Mouse (Mus musculus) hindbrain, embryonic 12.5 days (tissue): ENCODE measurements around the gene Dync1li1. TPM values are rescaled to one million over a fixed set of nuclear protein-coding genes. Genes with fewer than 3 reads are reported as not detected.
A peak's percentile ranks its signal among the peaks of the same experiment; 100 is the strongest.
"Not testable (repeated sequence)": the region's sequence is repeated elsewhere in the genome, so short reads cannot be mapped to it uniquely, and the experiment has no call there.

ENCODE experiments used
- ATAC-seq: fragments of 200-750 bp; cut with Nextera tagmentation; 2 replicates; pipeline ENCODE4 v1.8.0; 2017; ENCODE audit warnings: moderate TSS enrichment; ENCODE audit not compliant: low FRiP score
- H3K27ac ChIP-seq: fragments of 300-500 bp; sonication (generic); 2 replicates; pipeline ENCODE4 v1.5.1; 2016; ENCODE audit warnings: mild to moderate bottlenecking
- H3K27me3 ChIP-seq: fragments of 300-500 bp; sonication (generic); 2 replicates; pipeline ENCODE4 v1.6.1; 2016; ENCODE audit warnings: mild to moderate bottlenecking
- H3K36me3 ChIP-seq: fragments of 300-500 bp; sonication (generic); 2 replicates; pipeline ENCODE4 v1.6.1; 2016; ENCODE audit warnings: mild to moderate bottlenecking
- H3K4me1 ChIP-seq: fragments of 300-500 bp; sonication (generic); 2 replicates; pipeline ENCODE4 v1.6.1; 2016
- H3K4me2 ChIP-seq: fragments of 300-500 bp; sonication (generic); replicated peaks from 2 replicates; pipeline ENCODE4 v1.6.1; 2016; ENCODE audit warnings: mild to moderate bottlenecking
- H3K4me3 ChIP-seq: fragments of 300-500 bp; sonication (generic); 2 replicates; pipeline ENCODE4 v1.5.1; 2016; ENCODE audit warnings: mild to moderate bottlenecking
- H3K9ac ChIP-seq: fragments of 300-500 bp; sonication (generic); 2 replicates; pipeline ENCODE4 v1.6.1; 2016; ENCODE audit warnings: mild to moderate bottlenecking, moderate library complexity
- H3K9me3 ChIP-seq: fragments of 300-500 bp; sonication (generic); replicated peaks from 2 replicates; pipeline ENCODE4 v1.6.1; 2016; ENCODE audit warnings: mild to moderate bottlenecking
- WGBS: fragments of 180-500 bp; shearing (Covaris S2); methylation state at CpG from one replicate; pipeline ENCODE4 v1.1.7; 2016; 5-methylcytosine and 5-hydroxymethylcytosine counted together
- polyA plus RNA-seq: library from polyadenylated mRNA; unstranded; fragments of >200 nt; fragmentation: Nextera tagmentation; extraction: Ambion mirVana; gene quantifications from 2 replicates; pipeline ENCODE4 v1.2.1, GENCODE M21; 2016

Dync1li1 gene
- polyA plus RNA-seq = 124 and 125 TPM in 2 replicates

DNA sequence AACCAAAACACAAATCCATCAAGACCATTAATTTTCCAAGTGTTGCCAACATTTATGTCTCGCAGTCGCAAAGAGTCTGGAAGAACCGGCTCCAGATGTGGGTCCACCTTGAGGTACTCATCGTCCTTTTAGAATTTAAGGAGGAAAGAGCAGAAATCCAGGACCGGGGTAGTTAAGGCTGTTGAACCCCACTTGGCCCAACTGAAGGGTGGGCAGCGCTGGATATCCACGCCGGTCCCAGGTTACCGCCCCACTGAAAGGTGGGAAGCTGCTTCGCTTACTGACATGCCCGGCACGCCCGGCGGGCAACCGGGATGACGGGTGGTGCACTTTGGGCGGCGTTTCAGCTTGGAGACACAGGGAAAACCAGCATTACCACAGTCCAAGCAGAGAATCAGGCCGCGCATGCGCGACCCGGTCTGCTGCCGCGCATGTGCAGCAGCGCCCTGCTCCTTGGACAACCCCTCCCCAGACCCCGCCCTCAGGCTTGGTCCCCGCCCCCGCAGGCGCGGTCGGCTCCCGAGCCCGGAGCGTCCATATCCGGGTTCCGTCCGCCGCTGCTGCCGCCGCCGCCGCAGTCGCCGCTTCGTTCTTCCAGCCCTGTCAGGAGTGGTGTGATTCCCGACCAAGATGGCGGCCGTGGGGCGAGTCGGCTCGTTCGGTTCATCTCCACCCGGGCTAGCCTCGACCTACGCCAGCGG is at the start of gene Dync1li1:
TSS of gene Dync1li1 (plus strand) at position 539 of the 701 bp plus-strand sequence.
- WGBS = under 1% methylated on average over 57 of the region's 57 CpGs
- Histone ChIP-seq H3K4me2 (peak within 1 kb of the TSS; percentile 73), H3K9ac (peak within 1 kb of the TSS; percentile 98), H3K27ac (peak within 1 kb of the TSS; percentile 97), H3K4me3 (peak within 1 kb of the TSS; percentile 95), H3K4me1 (peaks cover 23% of the 10 kb centered on the region), H3K36me3 (peaks cover 14% of the 10 kb centered on the region), H3K9me3 (no peaks in the 10 kb centered on the region), H3K27me3 (no peaks in the 10 kb centered on the region)
- ATAC-seq = peak; percentile 95

DNA sequence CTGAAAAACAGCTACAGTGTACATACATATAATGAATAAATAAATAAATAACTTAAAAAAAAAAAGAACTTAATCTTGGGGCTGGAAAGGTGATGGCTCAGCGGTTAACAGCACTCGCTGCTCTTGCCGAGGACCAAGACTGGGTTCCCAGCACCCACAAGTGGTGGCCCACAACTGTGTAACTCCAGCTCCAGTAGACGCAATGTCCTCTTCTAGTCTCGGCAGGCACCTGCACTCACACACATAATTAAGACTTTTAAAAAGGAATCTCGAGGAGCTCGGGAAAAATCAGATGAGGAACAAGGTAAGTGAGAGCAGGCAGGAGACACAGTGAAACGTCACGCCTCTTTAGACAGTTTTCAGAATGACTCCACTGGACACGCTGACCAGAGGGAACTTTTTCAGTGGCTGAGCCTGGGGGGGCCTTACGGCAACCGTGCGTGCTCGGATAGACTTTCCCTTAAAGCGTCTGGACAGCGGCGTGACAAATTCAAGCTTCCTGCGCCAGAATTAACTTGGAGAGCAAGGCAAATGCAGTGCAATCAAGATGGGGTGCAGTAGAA is 49.3 kb upstream of the Dync1li1 start:
- Histone ChIP-seq H3K4me2 (peak overlapping the region; percentile 93), H3K4me1 (peaks cover 17% of the 10 kb centered on the region), H3K36me3 (0 out of 2 replicates have a peak, but pooled peaks cover 3% of the 10 kb centered on the region), H3K27ac (peak overlapping the region; percentile 87), H3K27me3 (peaks cover 20% of the 10 kb centered on the region), H3K9me3 (no peaks in the 10 kb centered on the region), H3K9ac (peak overlapping the region; percentile 78), H3K4me3 (peak overlapping the region; percentile 87)
- 13% methylated on average over 18 of the region's 18 CpGs for WGBS
- ATAC-seq = no peak

- peaks cover 17% of the 10 kb centered on the region for H3K4me1 ChIP-seq
- 0 out of 2 replicates have a peak, but pooled peaks cover 3% of the 10 kb centered on the region for H3K36me3 ChIP-seq
- peaks cover 26% of the 10 kb centered on the region for H3K27me3 ChIP-seq
- 3% methylated on average over 51 of the region's 51 CpGs for WGBS
- ATAC-seq = peak; percentile 97
- H3K27ac ChIP-seq = peak within 1 kb of the TSS; percentile 87
- H3K4me2 ChIP-seq = peak within 1 kb of the TSS; percentile 93
- H3K9me3 ChIP-seq = no peaks in the 10 kb centered on the region
- H3K4me3 ChIP-seq = peak within 1 kb of the TSS; percentile 87
- peak within 1 kb of the TSS; percentile 78 for H3K9ac ChIP-seq
Measured at GRCm38 (mm10) chr9:114639839-114640646, 48.5 kb upstream of the Dync1li1 start, which contains the start of gene Cnot10. Gene Cnot10 (minus strand): TSS chr9:114640184.

- 84% methylated on average over 12 of the region's 12 CpGs for WGBS
- Histone ChIP-seq H3K4me1 (no peaks in the 10 kb centered on the region), H3K4me2 (no peak overlapping the region), H3K9ac (no peak overlapping the region), H3K27ac (no peak overlapping the region), H3K4me3 (no peak overlapping the region), H3K9me3 (no peaks in the 10 kb centered on the region), H3K27me3 (peaks cover 23% of the 10 kb centered on the region), H3K36me3 (no peaks in the 10 kb centered on the region)
- no peak for ATAC-seq
Measured at GRCm38 (mm10) chr9:114646556-114647505, 41.8 kb upstream of the Dync1li1 start.

GRCm38 (mm10) chr9:114647506-114648432 is 40.8 kb upstream of the Dync1li1 start:
- Histone ChIP-seq H3K4me2 (no peak overlapping the region), H3K4me1 (no peaks in the 10 kb centered on the region), H3K9me3 (no peaks in the 10 kb centered on the region), H3K36me3 (no peaks in the 10 kb centered on the region), H3K4me3 (no peak overlapping the region), H3K9ac (no peak overlapping the region), H3K27me3 (peaks cover 21% of the 10 kb centered on the region), H3K27ac (no peak overlapping the region)
- no peak for ATAC-seq
- 82% methylated on average over 28 of the region's 28 CpGs for WGBS

DNA sequence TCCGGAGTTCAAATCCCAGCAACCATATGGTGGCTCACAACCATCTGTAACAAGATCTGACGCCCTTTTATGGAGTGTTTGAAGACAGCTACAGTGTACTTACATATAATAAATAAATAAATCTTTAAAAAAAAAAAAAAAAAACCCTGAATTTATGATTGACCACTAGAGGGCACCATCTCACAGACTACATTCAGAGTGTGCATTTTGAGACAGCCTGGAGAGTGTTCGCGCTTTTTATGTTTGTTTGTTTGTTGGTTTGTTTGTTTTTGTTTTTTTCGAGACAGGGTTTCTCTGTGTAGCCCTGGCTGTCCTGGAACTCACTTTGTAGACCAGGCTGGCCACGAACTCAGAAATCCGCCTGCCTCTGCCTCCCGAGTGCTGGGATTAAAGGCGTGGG is 40.1 kb upstream of the Dync1li1 start:
- H3K36me3 ChIP-seq, H3K9me3 ChIP-seq, ATAC-seq, H3K4me2 ChIP-seq, H3K4me1 ChIP-seq, H3K4me3 ChIP-seq, H3K27ac ChIP-seq, H3K9ac ChIP-seq: not testable (repeated sequence)
- 41% methylated on average over 9 of the region's 9 CpGs for WGBS
- H3K27me3 ChIP-seq = peaks cover 14% of the 10 kb centered on the region

DNA sequence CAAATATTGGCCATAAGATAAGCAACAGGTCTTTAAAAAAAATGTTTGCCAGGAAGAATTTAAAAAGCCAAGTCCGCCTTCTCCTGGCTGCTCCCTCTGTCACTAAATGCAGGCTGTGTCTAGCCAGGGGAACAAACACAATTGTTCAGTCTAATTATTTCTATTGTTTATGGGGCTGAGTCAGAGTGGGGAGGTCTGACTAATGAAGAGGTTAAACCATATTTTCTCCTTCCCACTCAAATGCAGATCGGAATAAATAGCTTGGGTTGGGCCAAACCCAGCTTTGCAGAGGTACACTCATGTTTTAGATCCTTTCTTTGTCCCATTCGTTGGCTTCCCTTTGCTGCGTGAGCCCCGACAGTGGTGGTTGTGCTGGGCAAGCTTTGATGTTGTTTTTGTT is 39.2 kb upstream of the Dync1li1 start:
- no peak overlapping the region for H3K4me3 ChIP-seq
- 81% methylated on average over 5 of the region's 5 CpGs for WGBS
- peaks cover 5% of the 10 kb centered on the region for H3K27me3 ChIP-seq
- no peaks in the 10 kb centered on the region for H3K36me3 ChIP-seq
- H3K4me1 ChIP-seq = no peaks in the 10 kb centered on the region
- H3K27ac ChIP-seq = no peak overlapping the region
- H3K9me3 ChIP-seq = no peaks in the 10 kb centered on the region
- no peak overlapping the region for H3K4me2 ChIP-seq
- no peak for ATAC-seq
- no peak overlapping the region for H3K9ac ChIP-seq

DNA sequence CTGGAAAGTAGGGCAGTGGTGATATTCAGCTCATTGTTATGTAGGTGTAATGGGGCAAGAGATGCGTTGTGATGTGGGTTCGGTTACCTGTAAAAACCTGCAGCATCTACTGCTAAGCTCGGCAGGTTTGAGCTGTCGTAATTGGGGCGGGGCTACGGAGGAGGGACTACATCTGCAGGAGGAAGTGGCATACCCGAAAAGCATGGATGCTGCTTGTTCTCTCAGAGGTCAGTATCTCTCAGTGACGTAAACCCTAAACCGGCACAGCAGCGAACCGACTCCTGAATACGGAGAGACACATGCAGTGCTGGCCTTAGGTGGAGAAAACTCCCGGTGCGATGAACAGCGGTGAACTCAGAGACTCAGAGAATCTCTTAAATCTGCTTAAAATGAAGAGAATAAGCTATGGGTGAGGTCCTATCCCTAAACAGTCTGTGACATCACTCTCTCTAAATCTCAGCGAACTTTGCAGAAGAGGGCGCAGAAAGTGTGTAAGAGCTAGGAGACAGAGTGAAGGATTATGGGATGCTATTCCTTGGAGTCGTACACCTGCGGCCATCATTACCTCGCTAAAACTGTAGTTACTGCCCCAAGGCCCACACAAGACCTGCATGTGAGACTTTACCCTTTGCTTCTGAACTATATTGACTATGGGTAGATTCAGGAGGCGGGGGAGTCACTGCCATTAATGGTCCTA is 37.5 kb upstream of the Dync1li1 start:
- ATAC-seq = no peak
- Histone ChIP-seq H3K9me3 (no peaks in the 10 kb centered on the region), H3K36me3 (no peaks in the 10 kb centered on the region), H3K4me2 (no peak overlapping the region), H3K4me3 (no peak overlapping the region), H3K27me3 (no peaks in the 10 kb centered on the region; the same call in 1 of the 2 replicates), H3K4me1 (no peaks in the 10 kb centered on the region), H3K9ac (no peak overlapping the region), H3K27ac (no peak overlapping the region)
- WGBS = 59% methylated on average over 21 of the region's 21 CpGs

- Histone ChIP-seq H3K9me3 (no peaks in the 10 kb centered on the region), H3K4me1 (no peaks in the 10 kb centered on the region), H3K9ac (no peak overlapping the region), H3K4me3 (no peak overlapping the region), H3K4me2 (no peak overlapping the region), H3K27me3 (no peaks in the 10 kb centered on the region; the same call in 1 of the 2 replicates), H3K27ac (no peak overlapping the region), H3K36me3 (no peaks in the 10 kb centered on the region)
- ATAC-seq = no peak
- WGBS = 94% methylated on average over 4 of the region's 4 CpGs
Measured at GRCm38 (mm10) chr9:114655356-114655755, 33.2 kb upstream of the Dync1li1 start.

GRCm38 (mm10) chr9:114656701-114657100 is 31.9 kb upstream of the Dync1li1 start:
- Histone ChIP-seq H3K9ac (no peak overlapping the region), H3K4me2 (no peak overlapping the region), H3K27ac (no peak overlapping the region), H3K27me3 (no peaks in the 10 kb centered on the region), H3K4me3 (no peak overlapping the region), H3K36me3 (no peaks in the 10 kb centered on the region), H3K4me1 (no peaks in the 10 kb centered on the region), H3K9me3 (no peaks in the 10 kb centered on the region)
- no peak for ATAC-seq
- 82% methylated on average over 3 of the region's 3 CpGs for WGBS
